Mouse (Mus musculus) cerebellum, postnatal 25 days (tissue): ENCODE measurements around the gene Troap.
A peak's percentile ranks its signal among the peaks of the same experiment; 100 is the strongest.

Experiments used
- DNase-seq, 2 experiments: peaks; one replicate each; pipeline ENCODE4 v3.0.0; 2021; ENCODE audit warnings: mixed read lengths in 2 of 2

The Troap gene

DNA sequence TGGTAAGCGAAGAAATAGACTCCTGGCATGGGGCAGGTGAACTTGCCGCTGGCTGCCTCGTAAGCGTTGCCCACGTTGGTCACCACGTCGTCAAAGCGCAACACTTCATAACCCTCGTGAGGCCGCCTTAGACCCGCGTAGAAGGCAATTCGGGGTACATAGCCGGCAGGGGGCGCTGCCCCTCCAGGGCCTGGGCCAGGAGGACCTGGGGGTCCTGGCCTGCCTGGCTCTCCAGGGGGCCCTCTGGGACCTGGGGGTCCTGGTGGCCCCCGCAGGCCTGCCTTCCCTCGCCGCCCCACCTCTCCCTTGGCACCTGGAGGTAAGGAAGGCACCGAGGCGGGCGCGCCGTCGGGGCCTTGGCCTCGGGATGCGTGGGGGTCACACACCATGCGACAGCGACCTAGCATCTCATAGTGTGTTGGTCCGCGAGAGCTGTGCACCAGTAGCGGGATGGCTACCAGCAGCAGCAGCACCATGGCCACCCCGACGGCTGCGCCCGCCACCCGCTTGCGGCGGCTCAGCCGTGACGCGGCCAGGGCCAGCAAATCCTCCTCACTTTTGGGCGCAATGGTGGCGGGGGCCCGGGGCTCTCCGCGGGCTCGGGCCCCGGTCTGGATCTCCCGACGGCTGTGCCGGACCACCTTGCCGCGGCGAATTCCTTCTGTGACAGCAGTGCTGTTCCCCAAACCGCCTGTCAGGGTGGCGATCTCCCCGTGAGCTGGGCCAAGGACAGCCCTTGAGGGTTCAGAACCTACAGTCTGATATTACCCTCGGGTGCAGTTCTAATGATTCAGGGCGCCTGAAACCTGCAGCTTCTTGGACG is 13.1 kb downstream of the Troap start, which contains the start of gene C1ql4:
Gene C1ql4 (minus strand): TSS at position 565 of the 823 bp plus-strand sequence.
- peak in 1 of 2 experiments; percentile 39 for DNase-seq

DNA sequence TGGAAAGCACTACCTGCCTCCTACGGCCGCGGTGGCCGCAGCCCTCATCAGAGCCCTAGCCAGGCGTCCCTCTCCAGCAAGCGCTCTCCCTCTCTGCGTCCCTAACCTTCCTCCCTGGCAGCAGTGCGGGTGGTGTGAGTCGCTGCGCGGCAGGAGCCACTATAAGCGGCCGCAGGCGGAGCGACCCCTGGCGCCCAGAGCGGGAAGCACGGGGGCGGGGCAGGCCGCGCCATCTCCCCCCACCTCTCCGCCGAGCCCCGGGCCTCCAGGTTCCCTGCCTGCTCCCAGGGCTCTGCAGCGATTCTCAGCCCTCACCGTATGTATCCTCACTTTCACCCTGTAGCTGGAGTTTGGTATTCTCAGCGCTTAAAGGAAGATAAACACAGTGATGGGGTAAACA is 13.9 kb downstream of the Troap start:
- peak; percentile 75 to 87 for DNase-seq

DNA sequence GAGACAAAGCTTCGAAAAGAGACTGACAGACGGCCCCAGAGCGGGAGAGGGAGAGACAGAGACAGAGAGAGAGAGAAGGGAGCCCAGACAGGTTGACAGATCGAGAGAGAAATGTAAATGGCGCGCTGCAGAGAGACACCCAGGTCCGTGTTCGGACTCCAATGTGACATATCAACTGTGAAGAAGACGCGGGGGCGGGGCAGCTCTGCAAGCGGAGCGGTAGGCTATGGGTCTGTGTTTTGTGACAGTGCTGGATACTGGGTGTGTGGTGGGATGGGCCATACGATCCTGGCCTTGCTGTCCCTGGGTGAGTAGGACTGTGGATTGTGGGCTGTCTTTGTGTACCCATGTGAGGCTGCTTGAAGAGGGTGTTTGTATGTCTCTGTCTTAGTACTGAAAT is 14.7 kb downstream of the Troap start:
- DNase-seq = peak in 1 of 2 experiments; percentile 24

DNA sequence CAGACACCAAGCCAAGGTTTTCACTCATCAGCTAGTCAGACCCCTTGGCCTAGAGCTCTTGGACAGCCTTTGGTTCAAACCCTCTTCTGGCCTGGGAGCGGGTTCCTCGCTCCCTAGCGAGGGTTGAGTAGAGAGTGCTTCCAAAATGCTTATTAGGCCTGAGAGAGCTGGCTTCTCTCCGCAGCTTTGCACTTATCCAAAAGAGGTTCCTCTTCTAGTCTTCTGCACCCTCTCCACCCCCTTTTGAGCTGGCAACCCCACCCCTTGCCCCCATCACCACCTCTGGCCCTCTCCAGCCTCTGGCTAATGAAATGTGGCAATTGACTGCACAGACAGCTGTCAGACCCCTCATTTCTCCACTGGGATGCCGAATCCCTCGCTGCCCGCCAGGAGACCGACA is 18.5 kb downstream of the Troap start, which contains the start of gene Dnajc22:
Gene Dnajc22 (plus strand): TSS at position 301 of the 400 bp plus-strand sequence.
- DNase-seq = no peak

DNA sequence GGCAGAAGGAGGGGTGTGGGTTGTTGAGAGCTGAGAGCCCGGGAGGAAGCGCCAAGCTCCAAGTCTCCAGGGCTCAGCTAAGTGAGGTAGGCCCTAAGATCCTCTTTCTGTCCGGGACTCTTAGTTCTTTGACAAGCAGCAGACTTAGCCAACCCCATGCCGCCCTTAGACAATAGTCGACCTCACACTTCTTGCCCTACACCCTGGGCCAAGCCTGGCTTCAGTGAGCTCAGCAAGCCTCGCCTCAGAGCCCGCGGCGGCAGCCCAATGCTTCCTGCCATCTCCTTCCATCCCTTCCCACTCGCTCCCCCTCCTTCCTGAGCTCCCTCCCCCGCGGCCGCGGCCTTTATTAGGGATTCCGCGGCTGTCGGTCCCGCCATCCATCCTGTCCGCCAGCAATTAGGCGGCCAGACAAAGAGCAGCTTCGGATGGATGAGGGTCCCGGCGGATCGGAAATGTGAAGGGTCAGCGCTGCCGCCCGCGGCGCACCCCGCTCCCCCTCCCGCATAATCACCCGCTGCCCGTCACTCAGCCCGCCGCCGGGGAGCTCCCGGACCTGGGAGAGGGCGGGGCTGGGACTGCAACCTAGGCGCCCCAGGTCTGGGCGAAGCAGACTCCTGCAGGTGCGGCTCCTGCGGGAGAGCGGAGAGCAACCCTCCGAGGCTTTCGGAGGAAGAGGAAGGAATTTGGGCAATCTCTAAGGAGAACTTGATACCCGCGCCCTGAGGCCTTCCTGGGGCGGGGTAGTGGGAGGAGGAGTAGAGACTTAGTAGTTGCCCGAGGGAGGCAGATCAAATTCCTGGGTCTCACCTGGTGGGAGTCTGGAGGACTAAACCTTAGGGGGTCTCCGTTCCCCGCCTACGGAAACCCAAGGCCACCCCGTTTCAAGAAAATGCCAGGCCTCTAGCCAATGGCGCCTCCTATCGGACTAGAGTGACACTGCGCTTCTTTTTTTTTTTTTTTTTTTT is 19.2 kb downstream of the Troap start:
- peak; percentile 64 to 65 for DNase-seq

DNA sequence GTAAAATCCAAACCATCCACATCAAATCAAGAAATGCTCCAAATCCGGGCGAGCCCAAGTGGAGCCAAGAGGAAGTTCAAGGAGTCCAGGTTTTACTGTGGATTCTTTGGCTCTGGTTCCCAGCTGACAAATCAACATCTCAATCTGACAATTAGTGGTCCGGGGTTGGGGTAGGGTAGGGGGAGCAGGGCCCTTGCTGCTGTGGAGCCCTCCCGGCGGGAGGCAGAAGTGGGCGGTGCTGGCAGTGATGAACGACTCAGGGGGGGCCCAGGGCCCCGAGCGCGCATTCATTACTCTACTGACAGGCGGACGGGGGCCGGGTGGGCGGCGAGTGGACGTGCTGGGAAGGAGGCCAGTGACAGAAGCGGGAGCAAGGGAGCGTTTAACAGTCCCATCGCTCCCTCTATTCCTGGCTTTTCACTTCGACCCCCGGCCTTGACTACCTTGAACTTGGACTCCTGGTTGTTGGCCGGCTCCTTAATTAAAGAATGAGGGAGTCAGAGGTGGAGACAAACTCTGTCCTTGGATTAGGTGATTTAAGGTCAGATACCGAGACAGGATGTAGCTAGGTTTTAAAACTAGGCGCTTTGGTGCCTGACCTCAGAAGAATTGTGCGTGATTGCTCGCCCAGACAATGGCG is 20.4 kb downstream of the Troap start:
- DNase-seq = peak in 1 of 2 experiments; percentile 19

DNA sequence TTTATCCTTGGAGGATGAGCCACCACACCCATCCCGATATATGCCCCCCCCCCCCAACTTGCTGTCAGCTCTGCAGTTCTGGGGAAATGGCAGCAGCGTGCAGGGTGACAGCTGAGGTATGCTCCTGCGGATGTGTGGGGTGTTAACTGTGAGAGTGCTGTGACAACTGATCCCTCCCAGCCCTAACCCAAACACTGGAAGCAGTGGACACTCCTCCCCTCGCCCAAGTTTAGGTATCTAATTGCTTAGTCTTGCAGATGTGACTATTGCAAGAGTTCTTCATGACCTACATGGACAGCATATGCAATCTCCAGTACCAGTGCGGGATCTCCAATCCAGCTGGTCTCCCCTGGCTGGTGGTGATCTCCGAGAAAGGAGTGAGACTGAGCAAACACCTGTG is 21.0 kb downstream of the Troap start:
- no peak for DNase-seq

DNA sequence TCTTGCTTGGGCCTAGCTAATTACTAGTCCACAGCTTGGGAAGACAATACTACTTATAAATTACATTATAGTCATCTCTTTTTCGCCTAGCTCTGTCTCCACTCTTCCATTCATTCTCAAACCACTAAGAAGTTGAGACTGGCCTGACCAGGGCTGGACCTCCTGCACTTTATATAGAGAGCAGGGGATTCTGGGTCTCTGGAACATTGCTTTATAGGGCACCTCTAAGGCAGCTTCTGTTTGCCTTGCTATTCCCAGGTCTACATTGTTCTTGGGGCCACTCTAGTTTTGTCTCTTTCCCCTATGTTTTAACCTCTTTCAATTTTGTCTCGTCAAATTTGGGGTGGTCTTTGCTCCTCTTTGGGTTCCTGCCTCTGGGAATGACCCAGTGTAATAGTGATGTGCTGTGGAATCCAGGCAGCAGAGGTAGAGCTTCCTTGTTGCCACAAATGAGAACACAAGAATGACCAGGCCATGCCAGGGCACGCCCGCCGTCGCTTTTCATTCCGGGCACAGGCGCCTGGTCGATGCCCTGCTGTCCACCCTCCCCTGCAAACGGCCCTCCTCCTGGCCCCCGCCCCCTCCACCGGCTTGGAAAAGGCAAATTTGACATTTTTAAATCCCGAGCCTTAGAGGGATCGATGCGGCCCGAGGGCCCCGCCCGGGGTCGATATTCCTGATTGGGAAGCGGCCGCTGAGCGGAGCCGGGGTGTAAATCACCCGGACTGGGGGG is 21.9 kb downstream of the Troap start:
- DNase-seq = no peak

DNA sequence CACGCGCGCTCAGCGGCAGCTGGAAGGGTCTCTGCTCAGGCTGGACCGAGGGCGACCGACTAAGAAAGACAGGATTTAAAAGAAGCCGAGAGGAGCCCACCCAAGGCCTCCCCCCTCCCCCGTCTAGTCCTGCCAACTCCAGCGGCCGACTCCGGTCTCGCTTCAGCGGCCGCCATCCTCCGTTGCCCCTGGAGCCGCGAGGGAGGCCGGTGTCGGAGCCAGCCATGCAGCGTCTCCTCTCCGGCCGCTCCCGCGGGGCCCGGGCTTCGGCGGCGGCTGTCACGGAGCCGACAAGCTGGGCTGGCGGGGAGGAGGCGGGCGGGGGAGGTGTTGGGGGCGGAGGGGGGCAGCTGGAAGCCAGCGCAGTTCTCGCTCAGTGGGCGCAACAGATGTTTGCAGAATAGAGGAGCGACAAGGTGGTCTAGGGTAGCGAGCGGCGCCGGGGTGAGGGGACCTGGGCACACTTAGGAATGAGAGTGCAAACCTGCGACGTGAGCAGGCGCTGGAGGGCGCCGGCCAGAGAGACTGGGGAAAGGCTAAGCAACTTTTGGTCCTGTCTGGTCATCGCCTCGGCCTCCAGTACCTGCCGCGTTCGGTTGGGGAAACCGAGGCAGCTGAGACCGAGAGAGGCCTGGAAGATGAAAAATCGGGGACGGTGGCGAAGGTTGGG is 22.6 kb downstream of the Troap start:
- peak in 1 of 2 experiments; percentile 40 for DNase-seq

DNA sequence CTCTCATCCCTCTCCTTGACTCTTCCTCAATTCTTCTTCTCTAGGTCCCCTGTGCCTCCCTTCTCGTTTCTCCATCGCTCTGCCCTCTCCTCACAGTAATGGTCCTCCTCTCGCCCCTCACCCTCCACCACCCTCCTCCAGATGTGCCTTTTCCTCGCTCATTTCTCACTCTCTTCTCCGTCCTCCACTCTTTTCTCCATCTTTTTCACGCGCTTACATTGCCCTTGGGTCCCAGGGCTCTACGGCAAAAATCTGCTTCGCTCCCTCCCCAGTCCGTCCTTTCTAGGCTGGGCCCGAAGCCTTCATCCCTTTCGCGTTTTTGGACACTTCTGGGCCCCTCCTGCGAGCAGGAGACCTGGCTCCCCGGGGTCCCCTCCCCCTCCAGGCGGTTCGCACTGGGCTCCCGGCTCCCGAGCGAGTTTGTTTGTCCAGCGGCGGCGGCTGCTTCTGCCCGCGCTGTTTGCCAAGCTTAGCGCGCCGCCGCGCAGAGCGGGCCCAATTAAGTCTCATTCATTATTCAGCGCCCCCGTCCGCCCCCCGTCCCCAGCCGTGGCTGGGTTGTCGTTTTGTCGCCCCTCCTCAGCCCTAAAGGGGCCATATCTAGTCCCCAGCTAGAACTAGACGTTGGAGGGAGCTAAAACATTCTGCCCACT is 23.6 kb downstream of the Troap start:
- peak in 1 of 2 experiments; percentile 17 for DNase-seq

DNA sequence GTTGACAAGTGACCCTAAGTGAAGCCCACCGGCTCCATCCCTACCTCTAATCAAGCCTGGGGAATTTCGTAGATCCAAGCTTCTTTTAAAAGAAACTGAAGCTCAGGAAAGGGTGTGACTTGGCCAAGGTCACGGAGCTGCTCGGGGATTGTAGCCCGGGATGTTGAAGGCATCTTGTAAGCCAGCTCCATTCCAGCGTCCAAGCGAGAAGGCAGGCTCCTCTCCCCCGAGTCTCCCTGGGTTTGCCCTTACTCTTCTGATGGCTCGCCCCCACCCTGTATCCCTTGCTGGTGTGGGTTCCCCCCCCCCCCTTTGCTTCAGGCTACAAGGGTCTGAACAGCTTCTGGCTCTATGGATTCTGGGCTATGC is 24.1 kb downstream of the Troap start:
- DNase-seq = no peak

DNA sequence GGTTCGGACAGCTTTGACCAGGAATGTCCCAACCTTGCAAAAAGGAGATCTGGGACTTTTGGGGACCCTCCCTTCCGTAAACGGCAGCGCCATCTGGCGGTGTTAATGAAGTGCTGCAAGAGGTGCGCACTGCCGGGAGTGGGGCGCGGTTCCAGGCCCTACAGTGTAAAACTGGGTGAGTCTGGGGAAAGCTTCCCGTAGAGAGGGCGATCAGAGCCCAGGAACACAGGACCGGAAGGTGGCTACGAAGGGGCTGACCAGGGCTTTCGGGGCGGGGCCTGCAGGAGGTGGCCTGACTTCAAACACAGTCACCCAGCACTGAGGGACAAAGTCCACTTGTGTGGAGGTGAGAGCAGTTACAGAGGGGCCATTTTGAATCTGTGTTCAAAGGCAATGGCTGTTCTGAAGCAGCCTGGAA is 24.8 kb downstream of the Troap start:
- peak; percentile 49 to 72 for DNase-seq

DNA sequence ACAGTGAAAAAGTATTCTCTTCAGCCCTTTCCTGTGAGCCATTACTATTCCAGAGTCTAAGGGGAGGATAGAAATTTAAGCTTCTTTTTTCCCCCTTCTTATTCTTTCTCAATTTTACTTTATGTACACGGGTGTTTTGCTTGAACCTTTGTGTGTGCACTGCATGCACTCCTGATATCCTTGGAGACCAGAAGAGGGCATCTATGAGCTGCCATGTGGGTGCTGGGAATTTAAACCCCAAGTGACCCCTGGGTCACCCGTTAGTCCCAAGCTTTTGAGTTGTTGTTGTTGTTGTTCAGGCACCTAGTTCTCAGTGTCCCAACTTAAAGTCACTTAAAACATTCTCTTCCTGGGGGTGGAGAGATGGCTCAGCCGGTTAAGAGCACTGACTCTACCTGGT is 25.6 kb downstream of the Troap start:
- no peak for DNase-seq

DNA sequence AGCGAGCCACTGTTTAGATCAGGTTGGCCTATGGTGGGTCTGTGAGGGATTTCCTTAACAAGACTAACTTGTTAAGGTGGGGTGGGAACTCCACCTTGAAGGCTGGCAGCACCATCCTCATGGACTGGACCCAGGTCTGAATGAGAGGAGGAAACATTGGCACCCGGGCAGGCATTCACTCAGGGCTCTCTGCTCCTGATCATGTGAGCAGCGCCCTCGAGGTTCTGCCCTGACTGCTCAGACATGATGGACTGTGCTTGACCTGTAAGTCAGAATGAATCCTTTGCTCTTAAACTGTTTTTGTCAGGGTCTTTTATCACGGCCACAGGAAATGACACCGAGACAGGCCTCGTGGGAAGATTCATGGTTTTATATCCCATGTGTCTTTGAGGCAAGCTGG is 30.9 kb downstream of the Troap start:
- DNase-seq = no peak

DNA sequence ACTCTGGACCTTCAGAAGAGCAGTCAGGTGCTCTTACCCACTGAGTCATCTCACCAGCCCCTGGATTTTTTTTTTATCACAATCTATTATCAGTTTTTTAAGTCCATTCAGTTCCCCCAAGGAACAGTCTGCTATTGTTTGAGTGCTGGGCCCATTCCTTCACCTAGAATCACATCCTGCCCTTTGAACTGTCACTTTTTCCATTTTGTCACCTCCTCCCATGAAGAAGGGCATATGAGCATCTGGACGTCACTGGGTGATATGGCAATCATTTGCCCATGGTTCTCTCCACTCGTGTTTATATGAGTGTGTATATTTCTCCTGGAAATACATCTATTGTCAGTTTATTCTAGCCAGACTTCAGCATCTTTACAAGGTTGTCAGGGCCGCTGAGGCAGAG is 33.5 kb downstream of the Troap start:
- no peak for DNase-seq

DNA sequence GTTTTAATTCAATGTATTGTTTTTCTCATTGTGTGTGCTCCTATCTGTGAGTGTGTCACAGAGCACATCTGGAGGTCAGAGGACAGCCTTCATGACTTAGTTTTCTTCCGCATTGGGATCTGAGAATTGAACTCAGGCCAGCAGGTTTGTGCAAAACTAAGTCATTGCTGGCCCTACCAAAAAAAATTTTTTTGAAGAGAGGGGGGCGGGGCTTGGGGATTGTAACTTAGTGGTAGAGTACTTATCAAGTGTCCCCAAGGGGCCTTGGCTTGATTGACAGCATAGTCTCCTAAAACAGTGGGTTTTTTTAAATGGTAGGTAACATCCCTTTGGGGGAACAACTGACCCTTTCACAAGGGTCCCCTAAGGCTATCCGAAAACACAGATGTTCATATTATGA is 36.8 kb downstream of the Troap start:
- DNase-seq = no peak

DNA sequence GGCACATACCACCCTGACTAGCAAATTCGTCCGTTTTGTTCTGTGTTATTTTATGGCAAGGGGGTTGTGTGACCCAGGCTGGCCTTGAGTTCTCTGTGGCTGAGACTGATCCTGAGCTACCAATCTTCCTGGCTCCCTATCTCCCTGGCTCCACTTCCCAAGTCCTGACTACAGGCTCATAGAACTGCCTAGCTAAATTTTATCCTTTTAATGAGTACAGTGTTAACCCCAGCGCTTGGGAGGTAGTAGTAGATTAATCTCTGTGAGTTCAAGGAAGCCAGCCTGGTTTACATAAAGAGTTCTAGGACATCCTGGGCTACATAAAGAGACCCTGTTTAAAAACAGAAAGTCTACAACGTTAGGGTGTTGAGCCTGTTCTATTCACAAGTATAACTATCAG is 37.4 kb downstream of the Troap start:
- DNase-seq = no peak

DNA sequence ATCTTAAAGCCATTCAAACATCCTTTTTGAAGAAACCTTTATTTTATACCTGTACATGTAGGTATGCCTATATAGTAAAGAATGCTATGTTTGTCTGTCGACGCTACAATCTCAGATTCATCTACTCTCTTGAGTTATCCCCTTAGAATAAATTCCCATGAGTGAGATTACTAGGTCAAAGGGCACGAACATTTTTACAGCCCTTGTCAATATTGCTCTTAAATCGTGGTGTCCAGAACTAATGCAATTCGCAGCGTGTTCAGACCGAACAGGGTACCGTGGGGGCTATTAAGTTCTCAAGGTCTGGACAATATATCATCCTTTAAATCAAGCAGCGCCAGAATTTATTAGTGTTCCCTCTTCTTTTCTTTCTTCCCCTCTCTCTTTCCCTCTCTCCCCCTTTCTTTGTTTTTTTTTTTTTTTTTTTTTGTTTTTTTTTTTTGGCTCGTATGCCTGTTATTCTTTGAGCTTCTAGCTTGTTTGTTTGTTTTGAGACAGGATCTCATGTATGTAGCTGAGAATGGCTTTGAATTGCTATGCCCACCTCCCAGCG is 38.5 kb downstream of the Troap start:
- DNase-seq = no peak

DNA sequence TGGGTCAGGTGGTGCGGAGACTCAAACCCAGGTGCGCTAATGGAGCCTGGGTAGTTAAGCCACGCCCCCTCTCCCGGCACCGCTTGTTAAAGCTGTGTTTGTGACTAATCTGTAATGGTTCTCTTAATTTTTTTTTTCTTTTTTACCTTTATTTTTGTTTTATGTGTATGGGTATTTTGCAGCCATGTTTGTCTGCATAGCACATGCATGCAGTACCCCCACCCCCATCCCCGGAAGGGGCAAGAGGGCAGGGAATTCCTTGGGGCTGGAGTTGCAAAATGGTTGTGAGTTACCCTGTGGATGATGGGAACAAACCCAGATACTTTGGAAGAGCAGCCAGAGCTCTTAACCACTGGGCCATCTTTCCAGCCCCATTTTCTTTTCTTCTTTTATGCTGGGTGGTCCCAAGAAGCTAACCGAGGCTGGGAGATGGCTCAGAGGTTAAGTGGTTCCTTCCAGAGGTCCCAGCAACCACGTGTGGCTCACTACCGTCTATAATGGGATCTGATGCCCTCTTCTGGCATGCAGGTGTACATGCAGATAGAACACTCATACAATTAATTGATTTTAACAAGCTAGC is 39.1 kb downstream of the Troap start:
- no peak for DNase-seq

DNA sequence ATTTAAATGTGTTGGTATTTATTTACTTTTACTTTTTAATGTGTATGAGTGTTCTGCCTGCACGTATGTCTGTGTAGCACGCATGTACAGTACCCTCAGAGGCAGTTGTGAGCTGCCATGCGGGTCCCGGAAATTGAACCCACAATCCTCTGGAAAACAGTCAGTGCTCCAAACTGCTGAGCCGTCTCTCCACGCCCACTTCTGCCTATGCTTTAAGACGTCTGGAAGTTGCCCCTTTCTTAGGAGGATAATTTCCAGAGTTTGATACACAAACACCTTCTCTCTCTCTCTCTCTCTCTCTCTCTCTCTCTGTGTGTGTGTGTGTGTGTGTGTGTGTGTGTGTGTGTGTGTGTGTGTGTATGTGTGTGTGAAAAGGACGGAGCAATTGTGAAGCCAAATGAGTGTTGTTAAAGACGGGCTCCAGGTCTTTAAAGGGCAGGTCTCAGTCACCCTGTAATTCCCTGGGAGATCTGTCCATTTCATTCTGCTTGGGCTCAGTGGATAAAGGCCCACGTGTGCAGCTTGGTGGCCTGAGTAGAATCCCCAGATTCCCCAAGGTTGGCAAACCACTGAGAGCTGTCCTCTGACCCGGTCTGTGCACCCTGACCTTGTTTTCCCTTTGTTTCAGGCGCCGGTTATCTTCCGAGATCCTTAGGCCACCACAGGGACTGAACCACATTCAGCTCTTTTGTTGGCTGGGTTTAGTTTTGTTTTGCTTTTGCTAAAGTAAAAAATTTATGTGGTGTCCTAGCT is 40.1 kb downstream of the Troap start:
- DNase-seq = no peak
